Mouse (Mus musculus): Measurements from ENCODE around the gene Cdc42ep4.

Gene Cdc42ep4

GRCm38 (mm10) chr11:113778733-113779679 is 27.3 kb upstream of the Cdc42ep4 start:
- CTCF ChIA-PET: no interaction called here

- CTCF ChIA-PET: interaction anchor here (0.7 kb wide), 1 partner anchor 14 kb away, joined by 3 read pairs; no protein-coding TSS in a partner anchor
Observed at GRCm38 (mm10) chr11:113777878-113778464, 26.3 kb upstream of the Cdc42ep4 start.

GRCm38 (mm10) chr11:113776851-113777511 is 25.3 kb upstream of the Cdc42ep4 start:
- CTCF ChIA-PET: interaction anchor here (0.6 kb wide), 1 partner anchor 11 kb away, joined by 3 read pairs; no protein-coding TSS in a partner anchor

GRCm38 (mm10) chr11:113774773-113775172 is 23.1 kb upstream of the Cdc42ep4 start:
- CTCF ChIA-PET: no interaction called here

GRCm38 (mm10) chr11:113773191-113773590 is 21.5 kb upstream of the Cdc42ep4 start:
- CTCF ChIA-PET: no interaction called here

- CTCF ChIA-PET: no interaction called here
Observed at GRCm38 (mm10) chr11:113771187-113771586, 19.5 kb upstream of the Cdc42ep4 start.

- CTCF ChIA-PET: no interaction called here
Observed at GRCm38 (mm10) chr11:113768356-113768755, 16.7 kb upstream of the Cdc42ep4 start.

- CTCF ChIA-PET: no interaction called here
Observed at GRCm38 (mm10) chr11:113767285-113767684, 15.6 kb upstream of the Cdc42ep4 start.

- CTCF ChIA-PET: interaction anchor here (0.7 kb wide), 1 partner anchor 22 kb away, joined by 4 read pairs; no protein-coding TSS in a partner anchor
Observed at GRCm38 (mm10) chr11:113766284-113766985, 14.8 kb upstream of the Cdc42ep4 start.

GRCm38 (mm10) chr11:113764132-113764849 is 12.6 kb upstream of the Cdc42ep4 start:
- CTCF ChIA-PET: interaction anchor here (0.5 to 0.7 kb wide), 2 partner anchors 13 to 456 kb away, joined by 3 to 4 read pairs; no protein-coding TSS in a partner anchor

- CTCF ChIA-PET: no interaction called here
Observed at GRCm38 (mm10) chr11:113763449-113763848, 11.8 kb upstream of the Cdc42ep4 start.

GRCm38 (mm10) chr11:113762136-113762797 is 10.6 kb upstream of the Cdc42ep4 start:
- CTCF ChIA-PET: no interaction called here

- CTCF ChIA-PET: no interaction called here
Observed at GRCm38 (mm10) chr11:113761646-113762045, 10.0 kb upstream of the Cdc42ep4 start.

GRCm38 (mm10) chr11:113760476-113760875 is 8.8 kb upstream of the Cdc42ep4 start:
- CTCF ChIA-PET: no interaction called here

GRCm38 (mm10) chr11:113758851-113759250 is 7.2 kb upstream of the Cdc42ep4 start:
- CTCF ChIA-PET: no interaction called here

- CTCF ChIA-PET: no interaction called here
Observed at GRCm38 (mm10) chr11:113756578-113756977, 4.9 kb upstream of the Cdc42ep4 start.

GRCm38 (mm10) chr11:113755878-113756277 is 4.2 kb upstream of the Cdc42ep4 start:
- CTCF ChIA-PET: interaction anchor here (0.7 kb wide), 1 partner anchor 10 kb away, joined by 18 read pairs; no protein-coding TSS in a partner anchor

- CTCF ChIA-PET: interaction anchor here (0.9 kb wide), 1 partner anchor 71 kb away, joined by 3 read pairs; the partner anchor contains the start of genes D11Wsu47e and Fam104a
Observed at GRCm38 (mm10) chr11:113754845-113755244, 3.2 kb upstream of the Cdc42ep4 start.

- CTCF ChIA-PET: no interaction called here
Observed at GRCm38 (mm10) chr11:113752685-113753430, 1.2 kb upstream of the Cdc42ep4 start.

Data from spleen, embryonic (tissue).